ENCODE assay signal across 8 mouse cellular contexts in genomic region chr13:59314419-59314818, GRCm38 (mm10).
DNase-seq lines count a peak whose midpoint lies in the region; ATAC-seq and TF ChIP-seq lines count a peak whose summit lies in the region.

No protein-coding gene starts in this region.

- peak; percentile 43 for TF ChIP-seq CTCF in heart, adult 2 months (IDR thresholded peaks at IDR 0.05)

- no peaks in the 10 kb centered on the region for H3K79me2 ChIP-seq in heart, adult 2 months (replicated peaks; ENCODE audit: control insufficient read depth, insufficient read depth, low read length)

- ATAC-seq in heart, embryonic 11.5 days (replicated peaks; ENCODE audit: insufficient number of reproducible peaks, low FRiP score, low TSS enrichment), result no peak
- ATAC-seq in midbrain, embryonic 14.5 days (ENCODE audit: low FRiP score, low TSS enrichment), result no peak
- ATAC-seq in midbrain, embryonic 13.5 days, result no peak
- no peak for ATAC-seq in limb, embryonic 11.5 days (ENCODE audit: insufficient number of reproducible peaks, low FRiP score, low TSS enrichment, low read depth)
- ATAC-seq in megakaryocyte progenitor cell, adult 5-6 weeks (replicated peaks; ENCODE audit: poor library complexity), result no peak

- H3K9me3 ChIP-seq in heart, embryonic 11.5 days (replicated peaks; ENCODE audit: control insufficient read depth, low read length), result no peaks in the 10 kb centered on the region
- H3K9me3 ChIP-seq in midbrain, embryonic 14.5 days (ENCODE audit: control insufficient read depth, low read length), result no peaks in the 10 kb centered on the region
- H3K9me3 ChIP-seq in midbrain, embryonic 13.5 days, result no peaks in the 10 kb centered on the region
- no peaks in the 10 kb centered on the region for H3K9me3 ChIP-seq in limb, embryonic 11.5 days (ENCODE audit: control insufficient read depth, low read length)

- H3K36me3 ChIP-seq in heart, adult 2 months (ENCODE audit: control insufficient read depth, insufficient read depth, low read length), result no peaks in the 10 kb centered on the region
- H3K36me3 ChIP-seq in heart, embryonic 11.5 days (ENCODE audit: control insufficient read depth, insufficient read depth, low read length), result no peaks in the 10 kb centered on the region
- H3K36me3 ChIP-seq in midbrain, embryonic 14.5 days (ENCODE audit: control insufficient read depth, insufficient read depth, low read length), result no peaks in the 10 kb centered on the region
- no peaks in the 10 kb centered on the region for H3K36me3 ChIP-seq in midbrain, embryonic 13.5 days
- H3K36me3 ChIP-seq in limb, embryonic 11.5 days (ENCODE audit: control insufficient read depth, insufficient read depth, low read length), result no peaks in the 10 kb centered on the region

- intact Hi-C loops in heart, adult 2 months (cut with DNase I), result no loop called here

- DNase-seq in heart, adult 2 months, result no peak
- peak; percentile 61 for DNase-seq in midbrain, embryonic 14.5 days
- peak; percentile 39 for DNase-seq in brain, adult 2 months (ENCODE audit: low read depth, low spot score)
- DNase-seq in limb, embryonic 11.5 days (ENCODE audit: low spot score), result peak; percentile 61
- no peak for DNase-seq in urinary bladder, postnatal 25 days (ENCODE audit: low spot score)

- no peak overlapping the region for H3K4me3 ChIP-seq in heart, adult 2 months
- no peak overlapping the region for H3K4me3 ChIP-seq in heart, embryonic 11.5 days (ENCODE audit: low read depth, low read length)
- H3K4me3 ChIP-seq in midbrain, embryonic 14.5 days (replicated peaks; ENCODE audit: low read depth, low read length), result no peak overlapping the region
- no peak overlapping the region for H3K4me3 ChIP-seq in midbrain, embryonic 13.5 days (replicated peaks)
- no peak overlapping the region for H3K4me3 ChIP-seq in limb, embryonic 11.5 days (ENCODE audit: low read depth, low read length)

- no peak overlapping the region for H3K4me2 ChIP-seq in heart, embryonic 11.5 days
- no peak overlapping the region for H3K4me2 ChIP-seq in midbrain, embryonic 14.5 days (ENCODE audit: low read length)
- H3K4me2 ChIP-seq in midbrain, embryonic 13.5 days (replicated peaks), result no peak overlapping the region
- H3K4me2 ChIP-seq in limb, embryonic 11.5 days (ENCODE audit: low read depth, severe bottlenecking), result no peak overlapping the region

- H3K27me3 ChIP-seq in heart, adult 2 months (ENCODE audit: control insufficient read depth, insufficient read depth, low read length), result peaks cover 1% of the 10 kb centered on the region; the same call in 1 of the 2 replicates
- H3K27me3 ChIP-seq in heart, embryonic 11.5 days (ENCODE audit: control insufficient read depth, insufficient read depth, low read length), result no peaks in the 10 kb centered on the region
- H3K27me3 ChIP-seq in midbrain, embryonic 14.5 days (ENCODE audit: control insufficient read depth, insufficient read depth, low read length), result no peaks in the 10 kb centered on the region
- H3K27me3 ChIP-seq in midbrain, embryonic 13.5 days, result no peaks in the 10 kb centered on the region
- no peaks in the 10 kb centered on the region for H3K27me3 ChIP-seq in limb, embryonic 11.5 days (ENCODE audit: control insufficient read depth, insufficient read depth, low read length)

- no peak overlapping the region for H3K27ac ChIP-seq in heart, adult 2 months
- H3K27ac ChIP-seq in heart, embryonic 11.5 days (ENCODE audit: low read depth, low read length), result no peak overlapping the region
- H3K27ac ChIP-seq in midbrain, embryonic 14.5 days (replicated peaks; ENCODE audit: low read depth, low read length), result no peak overlapping the region
- no peak overlapping the region for H3K27ac ChIP-seq in midbrain, embryonic 13.5 days
- H3K27ac ChIP-seq in limb, embryonic 11.5 days (replicated peaks; ENCODE audit: low read depth, low read length), result no peak overlapping the region

- H3K4me1 ChIP-seq in heart, adult 2 months (ENCODE audit: control insufficient read depth, insufficient read depth, low read length), result no peaks in the 10 kb centered on the region
- H3K4me1 ChIP-seq in heart, embryonic 11.5 days (ENCODE audit: control insufficient read depth, insufficient read depth, low read length), result no peaks in the 10 kb centered on the region
- no peaks in the 10 kb centered on the region for H3K4me1 ChIP-seq in midbrain, embryonic 14.5 days (ENCODE audit: control insufficient read depth, insufficient read depth, low read length)
- no peaks in the 10 kb centered on the region for H3K4me1 ChIP-seq in midbrain, embryonic 13.5 days (replicated peaks)
- H3K4me1 ChIP-seq in limb, embryonic 11.5 days (ENCODE audit: control insufficient read depth, insufficient read depth, low read length), result no peaks in the 10 kb centered on the region

- no peak overlapping the region for H3K9ac ChIP-seq in heart, adult 2 months (ENCODE audit: low read depth, low read length)
- no peak overlapping the region for H3K9ac ChIP-seq in heart, embryonic 11.5 days (ENCODE audit: low read depth, low read length)
- no peak overlapping the region for H3K9ac ChIP-seq in midbrain, embryonic 14.5 days (replicated peaks; ENCODE audit: low read length)
- no peak overlapping the region for H3K9ac ChIP-seq in midbrain, embryonic 13.5 days (replicated peaks)
- no peak overlapping the region for H3K9ac ChIP-seq in limb, embryonic 11.5 days (ENCODE audit: low read length)

- no peak for TF ChIP-seq POLR2A in heart, adult 2 months (IDR thresholded peaks at IDR 0.05; ENCODE audit: insufficient read depth, low read depth, low read length)

- TF ChIP-seq EP300 in heart, adult 2 months (IDR thresholded peaks at IDR 0.05; ENCODE audit: insufficient read depth, low read depth, low read length), result no peak

- 55% methylated on average over 1 of the region's 1 CpGs for WGBS in heart, adult 2 months
- 56% methylated on average over 1 of the region's 1 CpGs for WGBS in heart, embryonic 11.5 days (ENCODE audit: insufficient replicate concordance)
- WGBS in midbrain, embryonic 14.5 days, result 75% methylated on average over 1 of the region's 1 CpGs
- WGBS in midbrain, embryonic 13.5 days, result 62% methylated on average over 1 of the region's 1 CpGs
- 71% methylated on average over 1 of the region's 1 CpGs for WGBS in limb, embryonic 11.5 days

Comparison
In these comparisons a context has a peak if more than half of its experiments do, and no peak if none do; other contexts are left out.
1. DNase-seq: peak in midbrain, embryonic 14.5 days (single experiment), brain, adult 2 months (single experiment) and limb, embryonic 11.5 days (single experiment); none in heart, adult 2 months (0 of 2) and urinary bladder, postnatal 25 days (single experiment).